ENCODE assay signal across 28 mouse cellular contexts in genomic region chr3:116357180-116357579, GRCm38 (mm10).
A peak's percentile ranks its signal among the peaks of the same experiment; 100 is the strongest.
DNase-seq lines count a peak whose midpoint lies in the region; ATAC-seq lines count a peak whose summit lies in the region.
"Had no signal": no experiment of that assay in that cellular context is flagged by ENCODE, and none has a peak within 500 bp of the region (broad histone marks: within the 10 kb centered on the region; RNA-seq: fewer than 3 reads in every experiment).

No protein-coding gene starts in this region.

- H3K27ac ChIP-seq in heart, embryonic 12.5 days (ENCODE audit: poor library complexity, severe bottlenecking) = no peak overlapping the region
- H3K27ac ChIP-seq: forebrain, embryonic 10.5 days; forebrain, embryonic 13.5 days; heart, embryonic 15.5 days; hindbrain, embryonic 10.5 days; hindbrain, embryonic 13.5 days; intestine, embryonic 15.5 days had no signal

- no peak overlapping the region for H3K9ac ChIP-seq in heart, embryonic 12.5 days
- H3K9ac ChIP-seq: forebrain, embryonic 13.5 days; heart, embryonic 15.5 days; hindbrain, embryonic 13.5 days; intestine, embryonic 15.5 days had no signal

- no peaks in the 10 kb centered on the region for H3K27me3 ChIP-seq in heart, embryonic 12.5 days (replicated peaks)
- H3K27me3 ChIP-seq: CH12.LX; forebrain, embryonic 13.5 days; heart, embryonic 15.5 days; hindbrain, embryonic 13.5 days; intestine, embryonic 15.5 days; Patski had no signal

- H3K4me2 ChIP-seq in heart, embryonic 12.5 days = no peak overlapping the region
- H3K4me2 ChIP-seq: forebrain, embryonic 13.5 days; heart, embryonic 11.5 days; heart, embryonic 15.5 days; hindbrain, embryonic 13.5 days; intestine, embryonic 15.5 days had no signal

- no peak for ATAC-seq in heart, embryonic 12.5 days (ENCODE audit: insufficient number of reproducible peaks, low FRiP score)
- ATAC-seq in common myeloid progenitor, adult 5-6 weeks (replicated peaks; ENCODE audit: low read depth, poor library complexity, severe bottlenecking) = peak; percentile 78
- ATAC-seq in megakaryocyte progenitor cell, adult 5-6 weeks (replicated peaks; ENCODE audit: poor library complexity) = peak; percentile 60
- ATAC-seq: forebrain, embryonic 13.5 days; forebrain, embryonic 16.5 days; hindbrain, embryonic 16.5 days; intestine, embryonic 15.5 days; Patski had no signal

- H3K9me3 ChIP-seq in heart, embryonic 12.5 days (replicated peaks) = no peaks in the 10 kb centered on the region
- H3K9me3 ChIP-seq: forebrain, embryonic 10.5 days; forebrain, embryonic 13.5 days; heart, embryonic 15.5 days; hindbrain, embryonic 10.5 days; hindbrain, embryonic 13.5 days; intestine, embryonic 15.5 days had no signal

- H3K36me3 ChIP-seq in heart, embryonic 12.5 days = 0 out of 2 replicates have a peak, but pooled peaks cover 4% of the 10 kb centered on the region
- H3K36me3 ChIP-seq: heart, embryonic 15.5 days; hindbrain, embryonic 13.5 days; intestine, embryonic 15.5 days had no signal

- 69% methylated on average over 4 of the region's 4 CpGs for WGBS in heart, embryonic 12.5 days

- H3K4me1 ChIP-seq in heart, embryonic 12.5 days (replicated peaks) = peaks cover 13% of the 10 kb centered on the region
- H3K4me1 ChIP-seq: forebrain, embryonic 10.5 days; forebrain, embryonic 13.5 days; hindbrain, embryonic 13.5 days; intestine, embryonic 15.5 days had no signal

- no peak overlapping the region for H3K4me3 ChIP-seq in heart, embryonic 12.5 days
- H3K4me3 ChIP-seq: forebrain, embryonic 10.5 days; forebrain, embryonic 13.5 days; gastrocnemius, adult 2 months; heart, embryonic 15.5 days; hindbrain, embryonic 10.5 days; hindbrain, embryonic 13.5 days; intestine, embryonic 15.5 days had no signal

- peak; percentile 1 for DNase-seq in heart, adult 11 months
- no peak for DNase-seq in urinary bladder, postnatal 36 days (ENCODE audit: low spot score in 2 of 2)
- DNase-seq in gastrocnemius, postnatal 4 days (ENCODE audit: low spot score in 2 of 2) = no peak
- DNase-seq: adrenal gland, postnatal 10 days; B cell, adult 2 months; cerebellum, adult 11 months; cerebellum, adult 2 months; cerebellum, adult 9-11 months; cerebellum, postnatal 25 days; gastrocnemius, adult 2 months; gastrocnemius, postnatal 14 days; heart, postnatal 10 days; heart, postnatal 36 days; kidney, adult 11 months had no signal
